Mouse (Mus musculus) limb, embryonic 13.5 days (tissue): ENCODE measurements at regions not wholly inside any gene's neighbourhood (a gene's known extent, or its start where the extent isn't known, plus 50 kb on each side); places are given as distances from the start of the nearest gene placed in this dataset.
"Not testable (repeated sequence)": the region's sequence is repeated elsewhere in the genome, so short reads cannot be mapped to it uniquely, and the experiment has no call there.

Experiments used
- ATAC-seq: fragments of 200-750 bp; cut with Nextera tagmentation; 2 replicates; pipeline ENCODE4 v1.8.0; 2017; ENCODE audit warnings: low read depth, moderate number of reproducible peaks, moderate TSS enrichment; ENCODE audit not compliant: low FRiP score
- H3K27ac ChIP-seq: fragments of 300-500 bp; sonication (generic); 2 replicates; pipeline ENCODE4 v1.5.1; 2015; ENCODE audit warnings: inconsistent platforms, mild to moderate bottlenecking, moderate library complexity
- H3K27me3 ChIP-seq: fragments of 300-500 bp; sonication (generic); 2 replicates; pipeline ENCODE4 v1.6.1; 2015; ENCODE audit warnings: mild to moderate bottlenecking, inconsistent platforms
- H3K36me3 ChIP-seq: fragments of 300-500 bp; sonication (generic); 2 replicates; pipeline ENCODE4 v1.6.1; 2015; ENCODE audit warnings: inconsistent platforms, mild to moderate bottlenecking, moderate library complexity
- H3K4me1 ChIP-seq: fragments of 300-500 bp; sonication (generic); 2 replicates; pipeline ENCODE4 v1.6.1; 2015; ENCODE audit warnings: inconsistent platforms
- H3K4me2 ChIP-seq: fragments of 300-500 bp; sonication (generic); replicated peaks from 2 replicates; pipeline ENCODE4 v1.6.1; 2015; ENCODE audit warnings: inconsistent platforms, mild to moderate bottlenecking, moderate library complexity
- H3K4me3 ChIP-seq: fragments of 300-500 bp; sonication (generic); 2 replicates; pipeline ENCODE4 v1.5.1; 2015; ENCODE audit warnings: moderate library complexity, mild to moderate bottlenecking, inconsistent platforms
- H3K9ac ChIP-seq: fragments of 300-500 bp; sonication (generic); 2 replicates; pipeline ENCODE4 v1.6.1; 2015; ENCODE audit warnings: mild to moderate bottlenecking, inconsistent platforms
- H3K9me3 ChIP-seq: fragments of 300-500 bp; sonication (generic); 2 replicates; pipeline ENCODE4 v1.6.1; 2016; ENCODE audit warnings: inconsistent platforms
- WGBS: fragments of 180-500 bp; shearing (Covaris S2); methylation state at CpG from one replicate; pipeline ENCODE4 v1.1.7; 2015; 5-methylcytosine and 5-hydroxymethylcytosine counted together

DNA sequence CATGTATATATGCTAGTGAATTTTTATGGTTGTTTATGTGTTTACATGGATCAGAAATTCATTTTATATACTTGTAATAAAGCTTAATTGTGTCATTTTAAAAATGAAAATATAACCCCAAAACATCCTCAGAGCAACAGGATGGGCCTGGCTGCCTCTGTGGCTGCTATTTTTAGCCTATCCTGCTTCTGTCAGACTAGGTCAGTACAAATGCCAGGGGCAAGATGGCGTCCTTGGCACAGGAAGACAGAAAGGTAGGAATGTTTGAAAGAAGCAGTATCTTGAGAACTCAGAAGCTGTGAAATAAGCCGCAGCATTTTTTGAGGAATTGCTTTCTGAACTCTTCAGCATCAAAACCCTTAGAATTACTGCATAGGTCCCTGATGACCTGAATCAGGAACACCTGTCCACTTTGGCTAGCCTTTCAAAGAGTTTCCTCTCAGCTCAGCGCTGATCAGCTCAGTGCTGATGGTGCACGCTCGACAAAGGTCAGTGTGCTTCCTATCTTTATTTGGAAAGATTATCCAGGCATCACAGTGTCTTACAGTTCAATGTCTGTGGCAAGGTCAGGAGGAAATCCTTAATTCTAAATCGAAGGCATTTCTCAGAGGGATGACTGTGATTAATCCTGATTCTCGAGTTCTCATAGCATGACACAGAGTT lies 154.9 kb downstream of the Car2 start:
- 81% methylated on average over 7 of the region's 7 CpGs for WGBS
- Histone ChIP-seq H3K9me3 (no peaks in the 10 kb centered on the region), H3K4me2 (no peak overlapping the region), H3K36me3 (no peaks in the 10 kb centered on the region), H3K27me3 (no peaks in the 10 kb centered on the region), H3K4me3 (no peak overlapping the region), H3K9ac (no peak overlapping the region), H3K4me1 (no peaks in the 10 kb centered on the region), H3K27ac (no peak overlapping the region)
- ATAC-seq: no peak

DNA sequence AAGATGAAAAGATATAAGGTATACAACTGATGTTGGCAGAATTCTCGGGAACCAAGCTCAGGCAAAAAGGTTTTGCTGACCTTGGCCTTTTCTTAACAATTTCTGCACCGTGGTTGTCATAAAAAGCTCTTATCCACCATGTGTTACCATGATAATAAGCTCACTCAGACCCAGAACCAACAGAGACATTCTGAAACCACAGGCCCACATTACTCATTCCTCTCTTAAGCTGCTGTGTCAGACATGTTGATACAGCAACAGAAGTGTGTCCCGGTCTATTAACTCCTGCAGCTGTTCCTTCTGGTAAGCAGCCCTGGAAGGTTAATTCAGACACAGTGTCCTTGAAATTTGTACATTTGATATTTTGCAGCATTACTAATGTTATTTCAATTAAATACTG lies 167.9 kb downstream of the Car2 start:
- Histone ChIP-seq H3K36me3 (no peaks in the 10 kb centered on the region), H3K27me3 (no peaks in the 10 kb centered on the region), H3K27ac (no peak overlapping the region), H3K4me3 (no peak overlapping the region), H3K4me1 (no peaks in the 10 kb centered on the region), H3K9me3 (peaks cover 8% of the 10 kb centered on the region; the same call in 1 of the 2 replicates), H3K9ac (no peak overlapping the region), H3K4me2 (no peak overlapping the region)
- ATAC-seq: no peak
- 64% methylated on average over 3 of the region's 3 CpGs for WGBS

DNA sequence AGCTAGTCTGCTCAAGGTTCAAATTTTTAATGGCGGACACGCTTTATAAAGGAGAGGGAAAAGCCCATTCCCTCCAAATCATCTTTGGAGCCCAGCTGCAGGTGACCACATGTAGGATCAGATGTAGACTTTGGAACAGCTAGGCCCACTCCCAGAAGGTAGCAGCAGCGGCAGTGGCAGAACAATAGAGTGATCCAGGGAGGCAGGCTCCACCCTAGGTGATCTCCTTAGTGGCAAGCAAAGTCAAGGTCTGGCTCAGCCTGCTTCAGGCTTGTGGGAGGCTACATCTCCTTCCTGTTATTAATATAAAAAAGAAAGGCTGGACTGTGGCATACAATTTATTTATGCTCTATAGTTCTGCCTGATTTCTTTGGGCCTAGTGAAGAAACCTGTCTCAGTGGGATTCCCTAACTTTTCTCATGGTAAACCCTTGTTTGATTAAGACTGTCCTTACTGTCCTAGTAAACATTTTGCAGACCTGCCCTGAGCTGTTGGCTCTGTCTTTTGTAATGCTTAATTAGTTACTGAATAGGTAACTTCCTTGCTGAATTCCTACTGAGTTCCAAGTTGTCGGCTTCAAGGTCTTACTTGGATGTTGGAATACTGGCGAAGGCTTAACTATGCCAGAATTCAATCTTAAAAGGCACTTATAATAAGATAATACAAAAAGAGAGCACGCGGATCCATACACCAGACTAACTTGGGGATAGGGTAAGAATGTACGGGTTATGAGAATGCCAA lies 169.6 kb downstream of the Car2 start:
- H3K9ac ChIP-seq, ATAC-seq, H3K4me2 ChIP-seq, H3K27me3 ChIP-seq, H3K4me1 ChIP-seq, H3K27ac ChIP-seq, H3K4me3 ChIP-seq, H3K9me3 ChIP-seq, H3K36me3 ChIP-seq: not testable (repeated sequence)
- 91% methylated on average over 8 of the region's 8 CpGs for WGBS

DNA sequence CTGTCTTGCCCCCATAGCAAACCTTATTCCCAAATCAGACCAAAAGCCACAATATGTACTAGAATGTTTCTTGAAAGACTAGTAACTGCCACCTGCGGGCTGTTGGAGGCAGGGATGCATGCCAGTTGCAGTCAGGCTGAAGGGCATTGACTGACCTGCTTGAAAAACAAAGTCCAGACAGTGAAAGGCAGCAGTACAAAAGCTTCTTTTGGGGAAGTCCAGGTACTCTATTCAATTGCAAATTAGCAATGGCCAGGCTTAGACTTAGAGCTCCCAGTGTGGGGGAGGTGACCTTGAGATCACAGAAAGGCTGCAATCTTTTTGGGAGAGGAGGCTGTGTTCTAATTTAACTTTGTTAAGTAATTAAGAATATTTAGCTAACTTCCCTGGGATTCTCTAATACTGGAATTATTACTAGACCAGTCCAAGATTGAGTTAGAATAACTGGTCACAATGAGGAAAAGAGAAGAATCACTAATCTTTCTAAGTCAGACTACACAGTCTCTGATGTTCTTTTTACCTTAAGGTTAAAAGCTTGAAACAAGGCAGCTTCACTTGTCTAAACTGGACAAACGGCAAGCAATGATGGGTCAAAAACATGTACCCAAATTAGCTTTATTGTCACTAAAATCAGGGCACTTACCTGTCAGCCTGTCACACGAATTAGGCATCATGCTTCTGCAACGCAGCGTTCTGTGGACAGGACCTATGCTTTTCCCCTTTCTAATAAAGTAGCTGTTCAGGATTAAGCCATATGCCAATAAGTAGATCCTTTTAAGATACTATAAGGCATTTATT lies 170.9 kb downstream of the Car2 start:
- 89% methylated on average over 5 of the region's 5 CpGs for WGBS
- H3K27me3 ChIP-seq, H3K27ac ChIP-seq, H3K9ac ChIP-seq, ATAC-seq, H3K4me2 ChIP-seq, H3K36me3 ChIP-seq, H3K4me3 ChIP-seq, H3K4me1 ChIP-seq, H3K9me3 ChIP-seq: not testable (repeated sequence)

DNA sequence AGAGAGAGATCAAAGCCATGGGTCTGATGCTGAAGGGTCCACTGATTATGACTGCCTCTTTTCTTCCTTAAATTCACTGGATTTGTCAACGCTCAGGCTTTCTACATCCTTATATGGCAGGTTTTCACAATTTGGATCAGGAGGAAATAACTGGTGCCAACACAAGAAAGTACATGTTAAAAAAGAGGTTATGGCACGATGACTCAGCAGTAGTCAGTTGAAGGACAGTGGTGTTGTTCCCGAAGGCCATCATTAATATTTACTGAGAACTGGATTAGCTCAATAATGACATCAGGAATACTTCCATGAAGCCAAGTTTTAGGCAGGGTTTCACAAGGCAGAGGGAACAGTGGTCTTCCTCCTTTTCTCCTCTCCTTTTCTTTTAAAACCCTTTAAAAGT lies 179.6 kb downstream of the Car2 start:
- no peak for ATAC-seq
- no peak overlapping the region for H3K27ac ChIP-seq
- no peak overlapping the region for H3K4me2 ChIP-seq
- no peaks in the 10 kb centered on the region for H3K4me1 ChIP-seq
- no peaks in the 10 kb centered on the region for H3K27me3 ChIP-seq
- WGBS: 84% methylated on average over 3 of the region's 3 CpGs
- no peak overlapping the region for H3K4me3 ChIP-seq
- H3K9me3 ChIP-seq: no peaks in the 10 kb centered on the region
- H3K36me3 ChIP-seq: no peaks in the 10 kb centered on the region
- H3K9ac ChIP-seq: no peak overlapping the region

DNA sequence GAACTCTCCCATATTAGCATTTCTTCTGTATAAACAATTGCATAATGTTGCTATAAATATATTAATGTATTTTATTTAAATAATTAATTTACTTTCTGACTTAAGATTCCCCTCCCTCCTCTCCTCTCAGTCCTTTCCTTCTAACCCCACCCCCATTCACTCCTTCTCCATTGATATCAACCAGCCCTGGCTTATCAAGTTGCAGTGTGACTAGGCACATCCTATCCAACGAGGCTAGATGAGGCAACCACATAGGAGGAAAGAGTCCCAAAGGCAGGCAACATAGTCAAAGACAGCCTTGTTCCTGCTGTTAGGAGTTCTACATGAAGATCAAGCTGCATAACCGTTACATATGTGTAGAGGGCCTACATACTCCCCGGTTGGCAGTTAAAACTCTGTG lies 182.2 kb downstream of the Car2 start:
- Histone ChIP-seq H3K4me1 (no peaks in the 10 kb centered on the region), H3K9me3 (no peaks in the 10 kb centered on the region), H3K9ac (no peak overlapping the region), H3K4me3 (no peak overlapping the region), H3K36me3 (no peaks in the 10 kb centered on the region), H3K4me2 (no peak overlapping the region), H3K27me3 (peaks cover 11% of the 10 kb centered on the region), H3K27ac (no peak overlapping the region)
- no peak for ATAC-seq
- WGBS: 74% methylated on average over 3 of the region's 3 CpGs

DNA sequence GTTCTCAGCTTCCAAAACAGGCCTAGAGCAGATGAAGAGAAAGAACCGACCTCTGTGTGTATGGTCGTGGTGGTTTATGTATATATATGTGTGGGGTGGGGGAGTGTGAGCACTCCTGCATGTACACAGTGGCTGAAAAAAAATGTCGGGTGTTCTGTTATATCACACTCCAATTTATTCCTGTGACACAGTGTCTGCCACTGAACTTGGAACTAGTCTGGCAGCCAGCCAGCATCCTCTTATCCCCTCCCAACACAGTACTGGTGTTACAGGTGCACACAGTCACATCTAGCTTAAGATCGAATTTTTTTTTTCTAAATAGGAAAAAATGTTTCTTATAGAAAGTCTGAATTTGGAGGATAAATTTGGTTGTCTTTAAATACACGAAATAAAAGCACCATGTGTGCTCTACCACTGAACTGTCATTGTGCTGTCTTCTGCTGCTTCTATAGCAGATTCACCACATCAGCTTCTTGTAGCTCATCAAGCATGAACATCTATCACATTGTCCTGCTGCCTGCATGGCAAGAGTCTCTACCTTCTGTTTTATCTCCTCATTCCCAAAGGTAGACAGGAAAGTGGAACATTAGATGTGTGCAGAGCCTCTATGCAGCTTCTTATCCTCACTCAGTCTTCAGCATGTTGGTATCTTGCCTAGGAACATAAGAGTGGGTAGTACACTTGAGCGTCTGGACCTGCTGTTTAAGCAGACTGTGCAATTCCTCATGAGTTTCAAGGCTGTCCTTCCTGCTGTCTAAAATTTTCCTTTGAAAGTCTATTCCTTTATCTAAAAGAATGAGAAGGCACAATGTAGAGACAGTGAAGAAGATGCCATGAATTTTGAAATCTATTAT lies 185.2 kb downstream of the Car2 start:
- Histone ChIP-seq H3K27ac (no peak overlapping the region), H3K4me1 (no peaks in the 10 kb centered on the region), H3K9ac (no peak overlapping the region), H3K9me3 (no peaks in the 10 kb centered on the region), H3K4me3 (no peak overlapping the region), H3K36me3 (no peaks in the 10 kb centered on the region), H3K4me2 (no peak overlapping the region), H3K27me3 (peaks cover 11% of the 10 kb centered on the region)
- no peak for ATAC-seq
- WGBS: 74% methylated on average over 6 of the region's 6 CpGs

DNA sequence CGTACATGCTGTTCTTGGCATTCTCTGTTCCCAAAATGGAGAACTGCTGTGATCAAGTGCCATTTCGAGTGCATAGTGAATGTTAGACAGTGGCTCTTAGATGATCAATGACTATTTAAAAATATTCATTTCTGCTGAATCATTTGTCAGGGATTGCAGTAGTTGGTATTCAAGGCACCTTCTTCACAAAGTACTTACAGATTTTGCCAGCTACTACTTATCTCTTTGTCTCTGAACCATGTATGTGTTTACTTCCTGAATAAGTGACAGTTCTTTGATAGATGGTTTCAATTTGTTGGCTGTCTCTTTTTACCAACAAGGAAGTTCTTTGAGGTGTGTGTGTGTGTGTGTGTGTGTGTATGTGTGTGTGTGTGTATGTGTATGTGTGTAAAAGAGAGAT lies 187.3 kb downstream of the Car2 start:
- H3K9ac ChIP-seq: no peak overlapping the region
- H3K4me1 ChIP-seq: no peaks in the 10 kb centered on the region
- H3K9me3 ChIP-seq: no peaks in the 10 kb centered on the region
- H3K4me2 ChIP-seq: no peak overlapping the region
- H3K27me3 ChIP-seq: peaks cover 11% of the 10 kb centered on the region
- WGBS: 87% methylated on average over 2 of the region's 2 CpGs
- H3K36me3 ChIP-seq: no peaks in the 10 kb centered on the region
- ATAC-seq: no peak
- H3K4me3 ChIP-seq: no peak overlapping the region
- no peak overlapping the region for H3K27ac ChIP-seq

DNA sequence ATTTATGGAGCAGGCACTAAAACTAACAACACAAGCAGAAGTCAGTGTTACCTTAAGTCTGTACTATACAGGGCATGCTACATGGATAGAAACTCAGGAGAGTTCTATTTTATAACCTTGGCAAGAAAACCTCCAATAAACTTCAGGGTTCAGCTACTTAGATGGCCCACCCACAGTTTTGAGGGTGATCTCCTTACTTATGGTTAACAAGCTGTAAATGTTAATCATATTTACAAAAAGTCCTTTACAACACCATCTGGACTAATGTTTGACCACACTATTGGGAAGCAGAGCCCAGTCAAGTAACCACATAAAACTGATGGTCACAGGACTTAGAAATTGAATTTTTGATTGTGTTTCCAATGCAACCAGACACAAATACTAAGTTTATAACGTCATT lies 187.8 kb downstream of the Car2 start:
- Histone ChIP-seq H3K4me1 (no peaks in the 10 kb centered on the region), H3K36me3 (no peaks in the 10 kb centered on the region), H3K9ac (no peak overlapping the region), H3K4me3 (no peak overlapping the region), H3K27me3 (peaks cover 11% of the 10 kb centered on the region), H3K27ac (no peak overlapping the region), H3K4me2 (no peak overlapping the region), H3K9me3 (no peaks in the 10 kb centered on the region)
- peak; percentile 77; the same call in 1 of the 2 replicates for ATAC-seq
- 41% methylated on average over 1 of the region's 1 CpGs for WGBS

DNA sequence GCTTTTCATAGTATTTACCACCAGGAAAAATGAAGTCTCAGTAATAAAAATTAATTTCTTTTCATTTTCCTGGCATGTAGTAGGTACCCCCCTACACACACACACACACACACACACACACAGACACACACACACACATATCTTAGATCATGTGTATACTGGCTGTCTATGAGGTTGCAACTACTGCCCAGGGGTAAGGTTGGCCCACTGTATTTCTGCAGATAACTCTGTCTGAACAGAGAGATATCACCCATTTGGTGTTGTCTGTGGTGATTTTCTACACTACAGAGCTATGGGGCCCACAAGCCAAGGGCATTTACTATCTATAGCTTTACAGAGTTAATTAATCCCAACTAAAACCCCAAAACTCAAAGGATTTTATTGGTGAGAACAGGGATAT lies 188.9 kb downstream of the Car2 start:
- Histone ChIP-seq H3K36me3 (no peaks in the 10 kb centered on the region), H3K9me3 (no peaks in the 10 kb centered on the region), H3K4me2 (no peak overlapping the region), H3K9ac (no peak overlapping the region), H3K27me3 (peaks cover 11% of the 10 kb centered on the region), H3K27ac (no peak overlapping the region), H3K4me3 (no peak overlapping the region), H3K4me1 (no peaks in the 10 kb centered on the region)
- ATAC-seq: no peak

DNA sequence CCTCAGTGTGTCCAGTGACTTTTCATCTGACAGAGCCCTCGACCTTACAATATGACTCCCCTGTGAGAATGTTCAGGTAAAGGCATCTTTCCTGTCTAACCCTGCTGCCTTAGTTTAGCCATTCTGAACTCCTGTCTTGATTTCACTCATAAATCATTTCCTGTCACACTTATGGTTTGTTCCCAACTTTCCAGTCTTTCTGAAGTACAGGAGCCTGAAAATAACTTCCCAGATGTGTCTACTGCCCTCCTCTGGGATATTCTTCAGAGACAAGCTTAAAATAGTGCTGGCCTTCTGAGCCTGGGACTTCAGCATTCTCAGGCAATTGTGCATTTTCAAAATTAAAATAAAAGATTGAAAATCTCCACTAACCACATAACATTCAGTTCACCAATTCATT lies 204.1 kb downstream of the Car2 start:
- H3K4me1 ChIP-seq: no peaks in the 10 kb centered on the region
- H3K9me3 ChIP-seq: no peaks in the 10 kb centered on the region
- 69% methylated on average over 1 of the region's 1 CpGs for whole genome bisulfite sequencing
- no peak overlapping the region for H3K9ac ChIP-seq
- no peak for ATAC-seq
- H3K27ac ChIP-seq: no peak overlapping the region
- H3K27me3 ChIP-seq: no peaks in the 10 kb centered on the region
- no peak overlapping the region for H3K4me2 ChIP-seq
- H3K36me3 ChIP-seq: no peaks in the 10 kb centered on the region
- H3K4me3 ChIP-seq: no peak overlapping the region
